Mouse (Mus musculus): ENCODE results near the gene Mrpl30.

DNA sequence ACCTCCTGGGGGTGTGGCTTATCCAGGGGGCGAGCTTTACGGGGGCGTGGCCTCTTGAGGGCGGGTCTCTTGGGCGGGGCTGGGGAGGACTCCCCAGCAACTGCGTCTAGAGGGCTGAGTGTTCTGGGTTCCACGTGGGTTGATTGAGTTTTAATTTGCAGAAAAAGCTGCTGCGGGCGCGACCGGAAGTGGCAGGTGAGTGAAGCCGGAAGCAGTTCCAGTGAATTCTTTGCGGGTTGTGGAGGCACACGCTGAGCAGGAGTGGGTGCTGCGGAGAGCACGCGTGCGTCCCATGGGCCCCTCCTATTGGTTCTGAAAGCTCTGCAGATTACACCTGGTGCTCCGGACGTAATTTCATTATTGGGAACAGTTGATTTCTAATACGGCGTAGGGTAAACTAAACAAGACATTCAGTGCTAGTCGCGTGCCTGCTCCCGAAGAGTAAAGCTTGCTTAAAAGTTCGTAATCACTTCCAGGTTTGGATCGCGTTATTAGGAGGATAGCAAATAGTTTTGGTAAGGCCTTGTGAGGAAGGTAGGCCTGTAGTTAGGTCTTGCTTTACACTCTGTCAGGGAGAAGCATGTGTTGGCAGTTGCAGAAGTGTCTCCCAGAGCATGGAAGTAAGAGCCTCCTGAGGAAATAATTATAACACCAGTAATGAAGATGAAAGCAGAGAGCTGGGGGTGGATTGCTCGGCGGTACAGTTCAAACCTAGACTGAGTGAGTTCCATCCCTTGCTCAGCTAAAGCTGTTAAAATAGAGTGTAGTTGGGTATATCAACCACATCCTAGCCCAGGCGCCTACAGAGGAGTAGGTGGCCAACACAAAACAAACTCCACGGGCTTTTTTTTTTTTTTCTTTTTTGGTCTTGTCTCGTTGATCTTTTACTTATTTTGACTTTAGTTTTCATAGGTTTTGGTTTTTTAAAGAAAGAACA lies 17.9 kb upstream of the Mrpl30 start:
- TF ChIP-seq CTCF (IDR thresholded peaks at IDR 0.05; ENCODE audit: extremely low read depth, insufficient read depth, low read length) (no peak), POLR2A (IDR thresholded peaks at IDR 0.05; ENCODE audit: extremely low read depth, insufficient read depth, low read length) (no peak)

Measured in cortical plate, adult 2 months (tissue).